Mouse (Mus musculus): ENCODE results near the gene Prmt7. TPM values are rescaled to one million over a fixed set of nuclear protein-coding genes. Genes with fewer than 3 reads are reported as not detected.

The Prmt7 gene
- total and polyA plus RNA-seq, 2 experiments from 2014 or later: 23.8 to 49.1 TPM

GRCm38 (mm10) chr8:106226589-106226988 is 15.9 kb downstream of the Prmt7 start:
- Histone ChIP-seq H3K27me3 (ENCODE audit: control insufficient read depth, insufficient read depth, low read length) (no peaks in the 10 kb centered on the region), H3K9me3 (replicated peaks; ENCODE audit: control insufficient read depth, low read length) (no peaks in the 10 kb centered on the region), H3K36me3 (replicated peaks; ENCODE audit: control insufficient read depth, insufficient read depth, low read length) (peaks cover 55% of the 10 kb centered on the region), H3K27ac (ENCODE audit: low read depth) (no peak overlapping the region), H3K4me1 (ENCODE audit: control insufficient read depth, insufficient read depth) (no peaks in the 10 kb centered on the region), H3K4me2 (ENCODE audit: low read depth, low read length) (no peak overlapping the region), H3K9ac (replicated peaks; ENCODE audit: low read depth, low read length) (no peak overlapping the region), H3K4me3 (ENCODE audit: low read depth, low read length) (no peak overlapping the region)
- 39% methylated on average over 9 of the region's 9 CpGs for WGBS
- no peak for ATAC-seq (ENCODE audit: insufficient read depth, low read depth)
- peak; percentile 27 for DNase-seq (ENCODE audit: low spot score)
- TF ChIP-seq EP300 (IDR thresholded peaks at IDR 0.05; ENCODE audit: low read depth) (no peak), CTCF (IDR thresholded peaks at IDR 0.05; ENCODE audit: low read depth) (peak; percentile 79)

GRCm38 (mm10) chr8:106231536-106231935 is 20.8 kb downstream of the Prmt7 start:
- ATAC-seq (ENCODE audit: insufficient read depth, low read depth): no peak
- H3K4me3 ChIP-seq (ENCODE audit: low read depth, low read length): no peak overlapping the region

GRCm38 (mm10) chr8:106232751-106233150 is 22.0 kb downstream of the Prmt7 start:
- DNase-seq (ENCODE audit: low spot score): no peak
- peaks cover 49% of the 10 kb centered on the region for H3K36me3 ChIP-seq (replicated peaks; ENCODE audit: control insufficient read depth, insufficient read depth, low read length)

More at GRCm38 (mm10) chr8:106231536-106231935, 20.8 kb downstream of the Prmt7 start:
- no peak for DNase-seq (ENCODE audit: low spot score)
- Histone ChIP-seq H3K9me3 (replicated peaks; ENCODE audit: control insufficient read depth, low read length) (no peaks in the 10 kb centered on the region), H3K9ac (replicated peaks; ENCODE audit: low read depth, low read length) (no peak overlapping the region), H3K27ac (ENCODE audit: low read depth) (no peak overlapping the region), H3K4me2 (ENCODE audit: low read depth, low read length) (no peak overlapping the region), H3K27me3 (ENCODE audit: control insufficient read depth, insufficient read depth, low read length) (no peaks in the 10 kb centered on the region), H3K4me1 (ENCODE audit: control insufficient read depth, insufficient read depth) (no peaks in the 10 kb centered on the region), H3K36me3 (replicated peaks; ENCODE audit: control insufficient read depth, insufficient read depth, low read length) (peaks cover 41% of the 10 kb centered on the region)
- 88% methylated on average over 7 of the region's 7 CpGs for WGBS
- no peak for TF ChIP-seq CTCF (IDR thresholded peaks at IDR 0.05; ENCODE audit: low read depth)
- TF ChIP-seq EP300 (IDR thresholded peaks at IDR 0.05; ENCODE audit: low read depth): no peak

GRCm38 (mm10) chr8:106234567-106235261 is 24.0 kb downstream of the Prmt7 start:
- Histone ChIP-seq H3K4me3 (ENCODE audit: low read depth, low read length) (no peak overlapping the region), H3K27ac (ENCODE audit: low read depth) (no peak overlapping the region), H3K4me2 (ENCODE audit: low read depth, low read length) (no peak overlapping the region), H3K27me3 (ENCODE audit: control insufficient read depth, insufficient read depth, low read length) (no peaks in the 10 kb centered on the region), H3K9me3 (replicated peaks; ENCODE audit: control insufficient read depth, low read length) (no peaks in the 10 kb centered on the region), H3K36me3 (replicated peaks; ENCODE audit: control insufficient read depth, insufficient read depth, low read length) (peaks cover 46% of the 10 kb centered on the region), H3K4me1 (ENCODE audit: control insufficient read depth, insufficient read depth) (no peaks in the 10 kb centered on the region), H3K9ac (replicated peaks; ENCODE audit: low read depth, low read length) (no peak overlapping the region)
- WGBS: 79% methylated on average over 17 of the region's 17 CpGs
- TF ChIP-seq CTCF (IDR thresholded peaks at IDR 0.05; ENCODE audit: low read depth): no peak
- no peak for TF ChIP-seq EP300 (IDR thresholded peaks at IDR 0.05; ENCODE audit: low read depth)
- DNase-seq (ENCODE audit: low spot score): no peak
- no peak for ATAC-seq (ENCODE audit: insufficient read depth, low read depth)

More at GRCm38 (mm10) chr8:106232751-106233150, 22.0 kb downstream of the Prmt7 start:
- no peaks in the 10 kb centered on the region for H3K9me3 ChIP-seq (replicated peaks; ENCODE audit: control insufficient read depth, low read length)
- H3K4me3 ChIP-seq (ENCODE audit: low read depth, low read length): no peak overlapping the region
- 67% methylated on average over 3 of the region's 3 CpGs for WGBS
- no peak overlapping the region for H3K4me2 ChIP-seq (ENCODE audit: low read depth, low read length)
- no peak for TF ChIP-seq EP300 (IDR thresholded peaks at IDR 0.05; ENCODE audit: low read depth)
- TF ChIP-seq CTCF (IDR thresholded peaks at IDR 0.05; ENCODE audit: low read depth): no peak
- ATAC-seq (ENCODE audit: insufficient read depth, low read depth): no peak
- no peak overlapping the region for H3K9ac ChIP-seq (replicated peaks; ENCODE audit: low read depth, low read length)
- H3K27me3 ChIP-seq (ENCODE audit: control insufficient read depth, insufficient read depth, low read length): no peaks in the 10 kb centered on the region
- no peaks in the 10 kb centered on the region for H3K4me1 ChIP-seq (ENCODE audit: control insufficient read depth, insufficient read depth)
- H3K27ac ChIP-seq (ENCODE audit: low read depth): no peak overlapping the region

- Histone ChIP-seq H3K27me3 (ENCODE audit: control insufficient read depth, insufficient read depth, low read length) (no peaks in the 10 kb centered on the region), H3K9ac (replicated peaks; ENCODE audit: low read depth, low read length) (no peak overlapping the region), H3K4me2 (ENCODE audit: low read depth, low read length) (no peak overlapping the region), H3K4me3 (ENCODE audit: low read depth, low read length) (no peak overlapping the region), H3K36me3 (replicated peaks; ENCODE audit: control insufficient read depth, insufficient read depth, low read length) (peaks cover 56% of the 10 kb centered on the region), H3K4me1 (ENCODE audit: control insufficient read depth, insufficient read depth) (no peaks in the 10 kb centered on the region), H3K9me3 (replicated peaks; ENCODE audit: control insufficient read depth, low read length) (no peaks in the 10 kb centered on the region), H3K27ac (ENCODE audit: low read depth) (no peak overlapping the region)
- no peak for ATAC-seq (ENCODE audit: insufficient read depth, low read depth)
- WGBS: 77% methylated on average over 5 of the region's 5 CpGs
- no peak for DNase-seq (ENCODE audit: low spot score)
- TF ChIP-seq CTCF (IDR thresholded peaks at IDR 0.05; ENCODE audit: low read depth): no peak
- TF ChIP-seq EP300 (IDR thresholded peaks at IDR 0.05; ENCODE audit: low read depth): no peak
Observed at GRCm38 (mm10) chr8:106237106-106237505, 26.4 kb downstream of the Prmt7 start.

GRCm38 (mm10) chr8:106250186-106250585 is 39.5 kb downstream of the Prmt7 start:
- Histone ChIP-seq H3K36me3 (replicated peaks; ENCODE audit: control insufficient read depth, insufficient read depth, low read length) (peaks cover 65% of the 10 kb centered on the region), H3K4me3 (ENCODE audit: low read depth, low read length) (no peak overlapping the region), H3K9ac (replicated peaks; ENCODE audit: low read depth, low read length) (0 out of 2 replicates have a peak overlapping the region, but pooled peaks have one; percentile 26), H3K27ac (ENCODE audit: low read depth) (no peak overlapping the region), H3K4me2 (ENCODE audit: low read depth, low read length) (no peak overlapping the region), H3K4me1 (ENCODE audit: control insufficient read depth, insufficient read depth) (no peaks in the 10 kb centered on the region), H3K9me3 (replicated peaks; ENCODE audit: control insufficient read depth, low read length) (no peaks in the 10 kb centered on the region), H3K27me3 (ENCODE audit: control insufficient read depth, insufficient read depth, low read length) (no peaks in the 10 kb centered on the region)
- TF ChIP-seq CTCF (IDR thresholded peaks at IDR 0.05; ENCODE audit: low read depth) (no peak), EP300 (IDR thresholded peaks at IDR 0.05; ENCODE audit: low read depth) (no peak)
- DNase-seq (ENCODE audit: low spot score): no peak
- ATAC-seq (ENCODE audit: insufficient read depth, low read depth): no peak
- 45% methylated on average over 4 of the region's 4 CpGs for WGBS
